Mouse (Mus musculus) MN1 (cell line): ENCODE measurements around the gene Slc17a4.

Source experiments
- DNase-seq: peaks from one replicate; pipeline ENCODE4 v3.0.0-alpha.2; 2016; ENCODE audit warnings: low spot score

The Slc17a4 gene

GRCm38 (mm10) chr13:23914376-23915167, at the start of gene Slc17a4:
Slc17a4 (minus strand) TSS chr13:23915009.
- no peak for DNase-seq

GRCm38 (mm10) chr13:23959776-23960175, 45.0 kb upstream of the Slc17a4 start:
- no peak for DNase-seq

GRCm38 (mm10) chr13:23950928-23951327, 36.1 kb upstream of the Slc17a4 start:
- no peak for DNase-seq

GRCm38 (mm10) chr13:23949484-23950246, 34.9 kb upstream of the Slc17a4 start:
- peak; percentile 12 for DNase-seq

GRCm38 (mm10) chr13:23946254-23946653, 31.4 kb upstream of the Slc17a4 start:
- no peak for DNase-seq

- no peak for DNase-seq
Measured at GRCm38 (mm10) chr13:23942861-23943260, 28.1 kb upstream of the Slc17a4 start.

GRCm38 (mm10) chr13:23940291-23940690, 25.5 kb upstream of the Slc17a4 start:
- no peak for DNase-seq

GRCm38 (mm10) chr13:23938699-23939098, 23.9 kb upstream of the Slc17a4 start:
- DNase-seq = no peak

GRCm38 (mm10) chr13:23934211-23934520, 19.4 kb upstream of the Slc17a4 start, which contains the start of gene Hist1h2aa:
Hist1h2aa (plus strand) TSS chr13:23934462.
- DNase-seq = no peak

GRCm38 (mm10) chr13:23933421-23934210, 18.8 kb upstream of the Slc17a4 start, which contains the start of gene Hist1h2ba:
Hist1h2ba (minus strand) TSS chr13:23934156.
- DNase-seq = no peak

- no peak for DNase-seq
Measured at GRCm38 (mm10) chr13:23930904-23931303, 16.1 kb upstream of the Slc17a4 start.

GRCm38 (mm10) chr13:23930461-23930860, 15.7 kb upstream of the Slc17a4 start:
- DNase-seq = no peak

GRCm38 (mm10) chr13:23928637-23929036, 13.8 kb upstream of the Slc17a4 start:
- no peak for DNase-seq

- DNase-seq = no peak
Measured at GRCm38 (mm10) chr13:23925792-23926191, 11.0 kb upstream of the Slc17a4 start.

GRCm38 (mm10) chr13:23917674-23918073, 2.9 kb upstream of the Slc17a4 start:
- DNase-seq = no peak

- no peak for DNase-seq
Measured at GRCm38 (mm10) chr13:23916132-23916531, 1.3 kb upstream of the Slc17a4 start.

- DNase-seq = peak; percentile 65
Measured at GRCm38 (mm10) chr13:23913791-23914306, 960 bp downstream of the Slc17a4 start.

- DNase-seq = no peak
Measured at GRCm38 (mm10) chr13:23911335-23911734, 3.5 kb downstream of the Slc17a4 start.

GRCm38 (mm10) chr13:23910121-23910520, 4.7 kb downstream of the Slc17a4 start:
- DNase-seq = no peak

GRCm38 (mm10) chr13:23906906-23907305, 7.9 kb downstream of the Slc17a4 start:
- DNase-seq = no peak

- no peak for DNase-seq
Measured at GRCm38 (mm10) chr13:23898242-23898641, 16.6 kb downstream of the Slc17a4 start.

GRCm38 (mm10) chr13:23893269-23893593, 21.6 kb downstream of the Slc17a4 start:
- no peak for DNase-seq
